Mouse (Mus musculus) left cerebral cortex, postnatal 25 days (tissue): ENCODE data around the gene Magi2. TPM values are rescaled to one million over a fixed set of nuclear protein-coding genes. Genes with fewer than 3 reads are reported as not detected.

Experiments used
- DNase-seq, 2 experiments: peaks; one replicate each; pipeline ENCODE4 v3.0.0; 2022; ENCODE audit warnings: low spot score in 2 of 2, mixed read lengths in 1 of 2
- intact Hi-C: fragments of 180-260 bp; cut with DNase I; formaldehyde crosslinking; loops from one replicate; pipeline ENCODE4 v1.15.1; 2025
- total RNA-seq, 2 experiments: library from RNA; stranded (reverse); gene quantifications; 2 replicates each; pipeline ENCODE4 v1.2.3; 2021

Magi2 gene
- total RNA-seq, 2 experiments from 2014 or later: 118 to 120 TPM

DNA sequence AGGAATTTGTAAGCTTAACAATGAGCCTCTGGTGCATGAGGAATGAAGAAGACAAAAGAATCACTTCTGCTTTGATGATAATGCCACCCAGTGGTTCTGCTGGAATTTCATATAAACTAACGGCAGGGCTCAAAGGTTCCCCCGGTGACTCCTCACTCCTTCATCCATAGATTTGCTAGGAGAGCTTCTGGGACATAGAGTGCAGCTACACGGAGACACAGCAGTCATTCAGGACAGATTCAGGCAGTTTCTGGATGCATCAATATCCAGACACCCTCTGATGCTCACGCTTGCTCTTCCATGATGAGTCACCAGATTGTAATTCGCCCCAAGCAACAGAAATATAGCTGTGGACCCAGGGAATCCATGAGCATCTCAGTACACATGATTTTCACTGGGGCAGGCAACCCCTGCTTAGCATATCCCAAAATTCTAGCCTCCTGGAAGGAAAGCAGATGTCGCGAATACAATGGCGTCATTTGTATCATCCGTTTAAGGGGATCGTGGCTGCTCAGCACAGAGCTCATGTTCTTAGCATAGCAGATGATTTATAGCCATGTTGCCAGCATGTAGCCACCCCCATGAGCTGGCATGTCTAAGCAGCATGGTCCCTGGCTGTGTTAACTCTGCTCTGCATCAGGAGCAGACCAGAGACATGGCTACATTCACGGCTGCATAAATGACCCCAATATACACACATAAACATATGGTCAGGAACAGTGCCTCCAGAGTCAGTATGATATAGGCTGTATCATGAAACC, 1426.8 kb downstream of the Magi2 start:
- DNase-seq: peak; percentile 43 to 79
- intact Hi-C loops: loop anchor here (10.0 kb wide), 1 partner anchor 1129 kb away; no protein-coding TSS in a partner anchor

DNA sequence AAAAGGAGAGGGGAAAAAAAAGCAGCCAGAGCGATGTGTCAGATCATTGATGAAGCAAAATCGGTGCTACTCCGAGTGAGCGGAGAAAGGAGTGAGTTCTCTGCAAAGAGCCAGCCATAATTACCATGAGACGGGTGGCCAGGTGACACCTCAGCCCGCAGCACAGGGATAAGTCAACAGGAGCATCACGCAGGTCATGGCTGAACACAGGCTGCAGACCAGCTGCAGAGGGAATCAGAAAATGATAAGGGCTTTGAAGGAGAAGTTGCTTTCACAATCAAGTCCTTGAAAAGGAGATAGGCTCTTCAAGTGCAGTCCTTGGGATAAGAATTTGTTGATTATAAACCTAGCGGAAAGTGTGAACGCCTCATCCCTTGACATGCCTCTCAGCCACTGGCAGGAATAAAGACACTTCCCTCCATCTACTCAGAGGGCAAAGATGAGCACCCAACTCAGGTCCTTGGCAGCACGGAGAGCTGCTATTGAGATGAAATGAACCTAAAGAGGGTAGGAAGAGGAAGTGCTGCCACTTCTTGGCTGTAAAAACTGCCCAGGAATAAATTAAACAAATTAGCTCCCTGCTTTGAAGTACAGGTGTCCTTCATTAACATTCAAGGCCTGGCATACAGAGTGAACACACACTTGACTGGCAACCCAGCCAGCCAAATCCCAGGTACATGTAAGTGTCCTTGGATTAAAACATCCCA, 1428.1 kb downstream of the Magi2 start:
- DNase-seq: no peak
- intact Hi-C loops: loop anchor here (10.0 kb wide), 1 partner anchor 1130 kb away; no protein-coding TSS in a partner anchor

DNA sequence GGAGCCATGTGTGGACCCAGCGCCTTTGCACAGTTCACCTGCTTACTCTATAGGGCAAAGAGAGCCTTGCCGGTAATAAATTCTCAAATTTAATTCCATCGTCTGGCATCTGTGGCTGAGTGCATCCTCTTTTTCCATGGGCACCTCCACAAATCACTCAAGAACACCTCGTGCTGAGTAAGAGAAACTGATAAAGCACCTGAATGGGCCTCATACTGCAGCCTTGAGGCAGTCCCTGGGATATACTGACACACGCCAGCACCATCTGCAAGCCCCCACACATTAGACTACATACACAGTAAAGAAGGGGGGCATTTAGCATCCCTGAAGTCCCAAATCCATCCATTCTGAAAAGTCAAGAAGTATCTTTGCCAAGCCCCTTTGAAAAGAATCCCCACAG, 1430.2 kb downstream of the Magi2 start:
- no peak for DNase-seq
- intact Hi-C loops: loop anchor here (10.0 kb wide), 1 partner anchor 1132 kb away; no protein-coding TSS in a partner anchor

DNA sequence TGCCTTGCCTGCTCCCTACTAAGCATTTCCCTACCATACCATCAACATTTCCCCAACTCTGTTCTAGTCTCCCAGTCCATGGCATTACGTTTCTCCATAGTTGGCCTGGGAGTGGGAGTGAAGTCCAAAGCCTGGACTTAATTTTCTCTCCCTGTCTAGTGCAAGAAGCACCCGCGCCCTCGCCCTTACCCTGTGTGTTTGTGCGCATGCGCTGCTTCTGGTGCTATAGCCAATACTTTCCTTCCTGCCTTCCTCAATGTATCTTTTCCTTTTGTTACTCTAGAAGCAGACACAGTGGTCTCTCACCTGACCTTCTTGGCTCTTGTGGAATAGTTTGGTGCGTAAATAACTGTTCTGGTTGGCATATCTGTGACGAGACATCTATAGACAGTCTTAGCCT, 1440.8 kb downstream of the Magi2 start:
- intact Hi-C loops: no loop called here

DNA sequence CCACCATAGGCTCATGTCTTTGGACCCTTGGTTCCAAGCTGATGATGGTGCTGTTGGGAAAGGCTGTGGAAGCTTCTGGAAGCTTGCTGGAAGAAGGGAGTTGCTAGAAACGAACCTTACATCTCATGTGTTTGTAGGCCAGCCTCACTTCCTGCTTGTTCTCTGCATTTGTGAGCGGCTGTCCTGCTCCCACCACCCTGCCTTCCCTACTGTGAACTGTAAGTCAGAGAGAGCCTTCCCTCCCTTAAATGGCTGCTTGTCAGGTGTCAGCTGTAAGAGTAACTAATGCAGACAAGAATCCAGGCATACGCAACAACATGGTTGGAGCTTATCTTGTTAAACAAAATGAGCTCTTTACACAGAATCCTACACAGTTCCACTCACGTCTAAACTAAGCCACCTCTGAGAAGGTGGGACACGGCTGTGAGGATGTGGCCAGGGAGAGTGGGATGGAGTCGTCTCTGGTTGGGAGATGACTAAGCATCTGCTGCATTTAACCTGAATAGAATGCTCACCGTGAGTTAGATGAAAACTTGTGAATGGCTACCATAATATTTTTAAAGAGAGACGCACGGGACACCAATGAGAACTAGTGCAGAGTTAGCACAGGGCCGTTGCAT, 1442.0 kb downstream of the Magi2 start:
- intact Hi-C loops: no loop called here
- peak in 1 of 2 experiments; percentile 72 for DNase-seq

More for the DNA sequence above, 1440.8 kb downstream of the Magi2 start:
- DNase-seq: no peak

DNA sequence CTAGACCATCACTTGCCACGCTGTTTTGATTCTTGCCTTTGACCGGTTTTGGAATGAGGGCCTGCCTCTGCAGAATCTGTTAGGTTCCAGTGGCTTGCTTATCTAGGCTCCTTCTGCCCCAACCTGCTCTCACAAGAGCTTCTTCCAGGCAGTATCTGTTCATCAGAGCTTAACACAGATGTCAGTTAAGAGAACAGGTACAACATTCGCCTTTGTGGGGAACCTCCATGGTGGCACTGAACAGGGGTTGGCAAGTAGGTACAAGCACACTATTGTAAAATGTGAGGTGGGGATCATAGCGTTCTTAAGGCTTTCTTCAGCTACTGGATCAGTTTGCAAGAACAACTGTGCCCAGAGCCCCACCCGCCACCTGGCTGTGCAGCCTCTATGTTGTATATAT, 1442.6 kb downstream of the Magi2 start:
- DNase-seq: no peak
- intact Hi-C loops: no loop called here

DNA sequence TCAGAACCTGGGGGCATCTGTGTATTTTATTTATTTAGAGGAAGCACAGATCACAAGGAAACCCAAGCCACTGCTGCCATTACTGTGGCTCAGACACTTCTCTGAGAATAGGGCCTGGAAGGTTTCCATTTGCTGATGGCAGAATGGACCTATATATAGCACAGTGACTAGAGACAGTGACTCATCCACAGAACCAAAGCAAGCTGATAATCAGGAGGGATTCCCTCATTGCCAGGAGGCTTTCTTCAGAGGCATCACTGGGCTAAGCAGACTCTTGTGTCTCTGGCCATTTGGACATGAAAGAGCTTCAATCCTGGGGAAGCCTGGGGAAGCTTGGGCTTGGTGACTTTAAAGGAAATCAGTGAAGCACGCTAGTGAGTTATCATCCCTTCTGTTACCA, 1445.0 kb downstream of the Magi2 start:
- intact Hi-C loops: no loop called here
- peak; percentile 48 to 91 for DNase-seq

DNA sequence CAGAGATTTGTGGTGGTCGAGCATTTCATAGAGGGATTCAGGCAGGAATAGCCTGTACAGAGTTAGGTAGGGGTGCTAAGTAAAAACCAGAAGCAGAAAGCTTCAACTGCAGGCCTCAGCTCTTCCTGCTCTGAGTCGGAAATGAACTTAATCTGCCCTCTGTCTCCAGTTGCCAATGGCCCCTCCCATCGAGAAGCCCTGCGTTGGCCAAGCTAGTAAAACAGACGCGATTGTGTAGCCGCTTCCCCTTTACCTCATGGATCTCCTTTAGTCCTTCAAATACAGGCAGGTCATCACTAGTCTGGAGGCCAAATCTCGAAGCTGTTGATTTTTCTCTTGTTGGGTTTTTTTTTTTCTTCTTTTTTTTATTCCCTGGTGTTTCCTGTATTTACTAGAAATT, 1447.7 kb downstream of the Magi2 start:
- intact Hi-C loops: no loop called here

DNA sequence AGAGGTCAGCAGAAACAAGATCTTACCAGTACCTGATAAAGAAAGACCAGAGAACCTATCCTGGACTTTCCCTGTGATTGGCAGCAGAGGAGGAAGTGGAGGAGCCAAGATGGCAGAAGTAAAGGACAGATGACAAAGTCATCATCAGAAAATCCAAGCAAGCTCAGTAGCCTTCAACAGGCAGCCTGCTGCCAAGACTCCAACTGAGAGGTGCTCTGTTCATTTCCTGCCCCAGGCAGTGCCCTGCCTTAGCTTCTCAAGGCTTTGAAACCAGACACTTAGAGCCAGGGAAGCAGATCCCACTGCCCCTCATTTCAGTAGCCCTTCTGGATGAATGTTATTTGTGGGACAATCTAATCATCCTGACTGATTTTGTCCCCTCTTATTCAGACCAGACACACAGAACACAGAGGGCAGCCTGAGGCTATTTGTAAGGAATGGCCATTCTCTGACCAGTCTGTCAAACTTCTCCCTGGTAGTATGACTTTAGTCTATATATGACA, 1448.4 kb downstream of the Magi2 start:
- intact Hi-C loops: no loop called here
- no peak for DNase-seq

More for the DNA sequence above, 1447.7 kb downstream of the Magi2 start:
- DNase-seq: no peak

DNA sequence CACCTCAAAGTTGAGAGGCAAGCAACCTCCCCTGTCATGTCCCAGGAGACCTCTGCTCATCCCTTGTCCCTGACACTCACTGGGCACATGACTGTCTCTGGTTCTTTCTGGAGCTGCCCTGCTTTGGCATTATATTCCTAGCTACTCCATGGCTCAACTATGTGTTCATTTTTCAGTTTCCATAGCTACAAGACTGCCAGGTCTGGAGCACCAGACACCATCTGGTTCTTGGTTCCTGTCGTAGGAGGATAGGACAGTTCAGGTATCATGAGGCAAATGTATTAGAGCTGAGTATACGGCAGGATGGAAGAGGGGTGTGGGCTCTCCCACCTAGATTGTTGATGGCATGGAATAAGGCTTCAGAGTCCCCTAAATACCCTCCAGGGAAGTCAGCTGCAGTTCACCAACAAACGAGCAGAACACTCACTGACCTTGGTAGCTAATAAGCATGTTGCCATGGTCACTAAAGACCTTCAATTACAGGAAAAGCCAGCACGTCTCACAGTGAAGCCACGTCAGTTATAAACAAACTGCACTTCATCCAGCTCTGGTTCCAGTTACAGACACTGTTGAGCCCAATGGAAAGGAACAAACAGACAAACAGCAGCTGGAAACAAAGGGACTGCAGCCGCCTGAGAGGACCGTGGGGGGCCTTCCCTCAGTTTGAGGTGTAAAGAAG, 1449.5 kb downstream of the Magi2 start:
- DNase-seq: peak; percentile 21 to 73
- intact Hi-C loops: no loop called here

DNA sequence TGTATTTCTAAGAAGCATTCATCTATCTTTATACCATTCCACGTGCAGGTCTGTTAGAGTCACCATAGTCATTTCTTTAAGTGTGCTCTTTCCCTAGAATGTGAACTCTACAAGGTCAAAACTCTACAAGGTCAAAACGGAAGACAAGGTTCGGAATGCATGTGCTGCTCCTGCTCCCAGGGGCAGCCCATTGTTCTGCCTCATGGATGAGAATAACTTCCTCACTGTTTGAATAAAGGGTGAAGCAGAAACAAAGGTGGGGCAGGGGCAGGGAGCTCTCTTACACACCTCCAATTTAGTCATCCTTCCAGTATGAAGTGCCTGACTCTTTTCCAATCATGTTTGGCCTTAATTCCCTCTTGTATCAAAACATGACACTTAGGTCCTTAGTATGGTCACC, 1450.4 kb downstream of the Magi2 start:
- intact Hi-C loops: no loop called here
- no peak for DNase-seq

DNA sequence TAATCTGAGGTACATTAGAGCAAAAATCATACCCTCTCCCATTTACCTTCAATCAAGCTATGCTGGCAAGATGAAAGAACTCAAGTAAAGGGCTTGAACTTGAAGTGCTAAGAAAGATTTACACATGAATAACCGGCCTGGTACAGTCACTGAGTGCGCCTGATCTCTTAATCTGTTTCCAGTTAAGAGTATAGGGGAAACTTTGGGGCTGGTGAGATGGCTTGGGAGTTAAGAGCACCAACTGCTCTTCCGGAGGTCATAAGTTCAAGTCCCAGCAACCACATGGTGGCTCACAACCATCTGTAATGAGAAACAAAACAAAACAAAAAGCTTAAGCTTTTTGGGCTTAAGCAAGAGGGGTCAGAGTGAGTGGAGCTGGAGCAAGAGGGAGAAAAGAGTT, 1451.7 kb downstream of the Magi2 start:
- intact Hi-C loops: no loop called here
- DNase-seq: no peak

DNA sequence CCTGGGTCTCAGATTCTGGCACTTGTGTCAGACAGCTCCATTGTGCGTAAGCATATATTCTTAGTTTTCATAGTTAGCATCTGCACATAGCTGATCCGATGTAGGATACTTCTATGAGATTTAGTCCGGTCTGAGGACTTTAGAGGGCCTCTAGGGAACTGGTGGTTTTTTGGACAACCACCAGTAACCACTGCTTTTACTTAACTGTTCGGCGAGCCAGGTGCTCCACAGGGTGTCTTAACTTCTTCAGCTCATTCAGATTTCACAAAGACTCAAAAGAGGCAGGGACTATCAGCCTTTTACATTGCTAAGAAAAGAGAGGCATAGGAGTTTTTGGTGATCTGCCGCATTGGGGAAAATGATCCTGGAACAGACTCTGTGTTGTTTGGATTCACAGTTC, 1453.1 kb downstream of the Magi2 start:
- intact Hi-C loops: no loop called here

DNA sequence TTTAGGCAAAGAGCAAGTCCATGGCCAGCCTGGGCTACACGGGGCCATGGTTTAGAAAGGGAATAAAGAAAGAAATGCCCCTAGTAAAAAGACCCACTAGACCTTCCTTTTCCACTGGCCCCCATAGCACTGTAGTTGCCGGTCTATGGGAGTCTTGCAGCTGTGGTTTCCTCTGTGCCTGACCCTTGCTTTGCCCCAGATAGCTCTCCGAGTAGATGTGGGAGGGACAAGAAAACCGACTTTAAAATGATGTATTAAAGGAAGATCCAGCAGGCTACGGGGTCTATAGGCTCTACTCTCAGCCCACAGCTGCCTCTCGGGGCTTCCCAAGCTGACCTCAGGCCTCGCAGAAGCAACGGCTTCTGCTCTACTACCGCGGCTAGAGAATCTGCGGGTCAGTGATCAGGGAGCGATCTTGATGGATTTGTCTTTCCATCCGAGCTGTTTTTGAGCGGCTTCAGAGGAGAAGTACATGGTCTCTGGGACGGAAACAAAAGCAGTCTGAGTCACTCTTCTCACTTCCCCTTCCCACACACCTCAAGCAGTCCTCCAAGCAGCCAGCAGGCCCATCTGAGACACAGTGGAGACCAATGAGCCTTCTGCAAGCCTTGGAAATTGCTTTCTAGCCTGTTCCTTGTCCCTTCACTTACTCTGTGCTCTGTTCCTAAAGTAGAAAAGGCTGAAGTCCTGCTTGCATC, 1454.1 kb downstream of the Magi2 start:
- intact Hi-C loops: no loop called here
- peak; percentile 54 to 91 for DNase-seq

More for the DNA sequence above, 1453.1 kb downstream of the Magi2 start:
- no peak for DNase-seq

DNA sequence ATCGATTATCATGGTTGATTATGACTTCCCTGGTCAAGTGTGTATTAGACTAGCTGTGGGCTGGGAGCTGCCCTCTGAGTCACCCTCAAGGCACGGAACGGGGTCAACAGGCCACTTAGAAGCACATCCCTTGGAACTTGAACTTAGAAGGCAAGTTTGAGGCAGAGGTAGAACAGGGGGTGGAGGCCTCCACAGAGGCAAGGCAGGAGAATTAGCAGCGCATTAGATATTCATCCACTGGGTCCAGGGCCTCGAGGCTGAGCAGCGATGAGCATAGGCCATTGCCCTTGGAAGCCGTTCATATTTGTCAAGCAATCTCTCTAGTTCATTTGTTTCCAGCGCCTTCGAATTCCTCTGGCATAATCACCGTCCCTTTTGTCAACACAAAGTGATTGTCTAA, 1454.8 kb downstream of the Magi2 start:
- no peak for DNase-seq
- intact Hi-C loops: no loop called here

DNA sequence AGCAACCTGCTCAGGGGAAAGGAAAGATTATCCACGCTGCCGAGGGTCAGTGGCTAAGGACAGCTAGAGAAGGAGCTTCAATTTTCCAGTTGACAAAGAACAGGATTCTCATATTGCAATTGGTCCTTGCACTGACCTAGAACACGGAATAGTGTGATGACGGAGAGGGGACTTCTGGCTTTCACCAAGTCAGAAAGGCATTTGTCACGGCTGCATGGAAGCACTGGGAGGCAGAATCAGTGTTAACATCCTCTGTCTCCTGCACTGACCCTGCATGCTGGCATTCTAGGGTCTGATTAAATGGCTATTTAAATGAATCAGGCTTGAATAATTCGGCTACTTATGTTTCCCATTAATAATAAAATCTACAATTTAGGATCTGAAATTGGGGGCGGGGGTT, 1455.4 kb downstream of the Magi2 start:
- DNase-seq: no peak
- intact Hi-C loops: no loop called here

DNA sequence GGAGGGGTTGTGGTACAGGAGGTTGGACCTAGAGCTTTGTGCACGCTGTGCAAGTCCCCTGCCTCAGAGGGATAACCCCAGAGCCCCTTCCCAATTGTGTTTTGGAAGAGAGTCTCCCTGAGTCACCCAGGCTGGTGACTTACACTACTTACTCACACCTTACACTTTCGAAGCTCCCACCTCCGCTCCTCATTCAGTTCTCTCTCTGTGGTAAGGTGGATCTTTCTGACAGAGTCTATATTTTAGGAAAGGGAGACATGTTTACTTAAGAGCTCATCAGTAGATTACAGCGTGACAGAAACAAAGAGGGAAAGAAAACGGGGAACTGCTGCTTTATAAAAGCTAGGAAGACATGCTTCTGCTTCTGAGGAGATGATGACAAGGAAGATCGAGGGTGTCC, 1457.3 kb downstream of the Magi2 start:
- intact Hi-C loops: no loop called here
- DNase-seq: peak in 1 of 2 experiments; percentile 59

DNA sequence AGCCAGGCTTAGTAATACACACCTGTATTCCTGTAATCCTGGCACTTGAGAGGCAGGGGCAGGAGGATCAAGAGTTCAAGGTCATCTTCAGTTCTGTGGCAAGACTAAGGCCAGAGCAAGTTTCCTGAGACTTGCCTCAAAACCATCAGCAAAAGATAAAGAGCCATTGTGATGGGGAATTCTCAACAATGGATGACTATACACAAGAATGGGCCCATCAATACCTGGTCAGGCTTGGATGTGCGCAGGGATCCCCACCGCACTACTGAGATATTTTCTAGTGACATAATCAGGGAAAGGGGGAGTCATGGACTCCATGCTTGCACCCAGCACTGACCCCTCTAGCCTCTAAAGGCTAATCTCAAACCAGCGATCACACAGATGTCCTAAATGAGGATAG, 1465.4 kb downstream of the Magi2 start:
- no peak for DNase-seq
- intact Hi-C loops: no loop called here

DNA sequence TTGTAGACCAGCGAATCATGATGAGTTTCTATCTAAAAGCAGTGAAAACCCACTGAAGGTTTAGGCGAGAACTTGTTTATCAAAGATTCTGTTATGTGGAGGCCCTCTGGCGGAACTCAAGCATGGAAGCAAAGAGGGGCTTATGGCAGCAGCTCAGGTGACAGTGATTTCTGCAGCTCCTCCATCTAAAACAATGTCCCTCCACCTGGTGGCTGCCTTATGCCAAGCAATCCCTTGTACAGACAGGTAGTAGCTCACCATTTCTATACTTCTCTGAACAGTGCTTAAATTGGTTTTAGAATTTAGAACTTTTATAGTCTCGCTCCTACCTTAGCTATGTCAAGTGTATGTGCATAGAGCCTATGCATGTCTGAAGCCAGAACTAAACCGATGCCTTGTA, 1472.3 kb downstream of the Magi2 start:
- no peak for DNase-seq
- intact Hi-C loops: no loop called here
